Mouse (Mus musculus): Measurements from ENCODE around the gene Gm10073. TPM values are rescaled to one million over a fixed set of nuclear protein-coding genes. Genes with fewer than 3 reads are reported as not detected.
"Not testable (repeated sequence)": the region's sequence is repeated elsewhere in the genome, so short reads cannot be mapped to it uniquely, and the experiment has no call there.

Gene Gm10073
- total RNA-seq (2021) = 10 to 100 TPM; 87.0 to 90.7 TPM
- long read RNA-seq, partial matches to known transcripts = 0 of 1 reads
- long read RNA-seq, other reads (novel, unspliced or antisense) = 0 of 1 reads

- not testable (repeated sequence) for DNase-seq (ENCODE audit: low spot score in 2 of 2)
These were observed at the start of gene Gm10073 for GRCm38 (mm10) chr8:106573168-106573567. Gene Gm10073, minus strand, starts transcription at chr8:106573461.

DNA sequence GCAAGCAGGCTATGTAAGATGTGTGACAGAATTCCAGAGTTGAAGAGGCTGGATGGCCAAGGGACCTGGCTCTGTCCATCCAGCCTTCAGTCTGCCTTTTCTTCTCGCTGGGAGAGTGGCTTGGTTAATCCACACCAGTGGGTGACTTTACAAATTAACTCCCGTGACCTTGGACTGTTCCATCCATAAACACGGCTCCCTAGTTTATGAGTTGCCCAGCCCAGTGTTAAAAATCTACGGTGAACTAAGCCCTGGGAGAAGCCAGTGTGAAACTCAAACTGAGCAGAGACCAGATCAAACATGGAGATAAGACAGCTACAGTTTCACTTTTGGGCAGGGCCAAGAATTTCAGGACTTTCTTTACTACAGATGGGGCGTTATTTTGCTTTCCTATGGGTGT lies 49.8 kb upstream of the Gm10073 start:
- DNase-seq (ENCODE audit: low spot score in 2 of 2) = no peak

DNA sequence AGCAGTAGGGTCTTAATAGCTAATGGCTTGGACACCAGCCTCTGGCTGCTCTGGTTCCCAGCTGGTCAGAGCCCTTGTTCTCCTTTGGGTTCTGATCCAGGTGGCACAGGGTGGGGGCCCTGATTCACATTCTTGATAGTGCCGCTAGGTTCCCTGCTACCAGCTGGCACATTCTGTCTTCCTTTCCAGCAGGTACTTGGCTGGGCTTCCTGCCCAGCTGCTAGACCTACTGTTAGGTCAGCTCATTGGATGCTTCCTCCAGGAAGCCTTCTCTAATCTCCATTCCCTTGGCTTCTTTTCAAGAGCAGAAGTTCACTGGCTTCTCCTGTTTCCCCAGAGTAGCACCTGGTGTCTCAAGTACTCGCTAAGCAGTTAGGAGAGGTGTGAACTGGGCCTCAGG lies 47.2 kb upstream of the Gm10073 start:
- no peak for DNase-seq (ENCODE audit: low spot score in 2 of 2)

- peak in 1 of 2 experiments; percentile 9 for DNase-seq (ENCODE audit: low spot score in 2 of 2)
These were observed 46.4 kb upstream of the Gm10073 start for GRCm38 (mm10) chr8:106619549-106620245.

DNA sequence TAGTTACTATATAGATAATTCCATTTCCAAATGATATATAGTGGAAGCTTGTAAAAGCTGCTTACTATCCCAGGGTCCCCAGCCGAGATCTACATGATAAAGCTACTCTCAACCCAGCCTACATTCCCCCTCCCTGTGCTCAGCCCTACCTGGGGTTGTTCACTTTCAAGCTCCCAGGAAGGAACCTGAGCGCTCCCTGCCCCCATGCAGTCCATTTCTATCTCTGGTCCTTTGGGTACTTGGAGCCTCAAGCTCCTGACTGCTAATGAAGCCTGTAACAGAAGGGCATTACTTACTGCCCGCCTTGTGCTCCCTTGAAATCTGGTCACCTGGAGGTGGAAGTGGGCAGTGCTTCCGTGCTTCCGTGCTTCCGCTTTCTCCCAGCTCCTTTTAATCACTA lies 45.1 kb upstream of the Gm10073 start:
- no peak for DNase-seq (ENCODE audit: low spot score in 2 of 2)

DNA sequence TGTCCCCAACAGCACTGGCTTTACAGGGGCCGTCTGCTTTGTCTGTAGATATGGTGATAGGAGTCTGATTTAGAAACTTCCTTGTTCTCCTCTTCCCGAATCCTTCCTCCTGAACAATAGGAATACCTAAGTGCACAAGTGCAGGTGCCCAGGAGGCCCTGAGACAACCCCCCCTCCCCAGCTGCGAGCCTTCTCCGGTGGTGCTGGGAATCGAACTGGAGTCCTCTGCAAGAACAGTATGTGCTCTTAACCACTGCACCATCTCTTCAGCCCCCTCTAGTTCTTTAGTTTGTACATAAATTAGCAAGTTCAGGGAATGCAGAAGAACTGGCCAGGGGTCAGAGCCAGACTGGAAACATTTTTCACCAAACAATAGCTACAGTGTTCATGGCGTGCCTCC lies 44.6 kb upstream of the Gm10073 start:
- DNase-seq (ENCODE audit: low spot score in 2 of 2) = no peak

- no peak for DNase-seq (ENCODE audit: low spot score in 2 of 2)
These were observed 43.9 kb upstream of the Gm10073 start for GRCm38 (mm10) chr8:106617196-106617595.

DNA sequence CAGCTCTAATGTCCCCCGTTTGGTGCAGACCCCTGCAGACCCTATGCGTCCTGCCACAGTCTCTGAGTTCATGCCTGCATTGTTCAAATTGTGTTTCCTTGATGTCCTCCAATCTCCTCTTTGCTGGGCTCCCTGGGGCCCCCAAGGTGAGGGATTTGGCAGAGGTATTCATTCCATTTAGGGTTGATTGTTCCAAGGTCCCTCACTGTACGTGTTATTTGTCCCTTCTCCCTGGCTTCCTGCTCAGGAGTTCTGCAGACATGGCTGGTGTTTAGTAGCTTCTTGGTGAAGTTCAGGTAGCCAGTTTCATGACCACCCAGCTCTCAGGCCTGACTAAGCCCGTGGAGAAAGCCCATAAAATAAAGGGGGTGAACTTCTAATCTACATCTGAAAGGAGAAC lies 43.4 kb upstream of the Gm10073 start:
- no peak for DNase-seq (ENCODE audit: low spot score in 2 of 2)

DNA sequence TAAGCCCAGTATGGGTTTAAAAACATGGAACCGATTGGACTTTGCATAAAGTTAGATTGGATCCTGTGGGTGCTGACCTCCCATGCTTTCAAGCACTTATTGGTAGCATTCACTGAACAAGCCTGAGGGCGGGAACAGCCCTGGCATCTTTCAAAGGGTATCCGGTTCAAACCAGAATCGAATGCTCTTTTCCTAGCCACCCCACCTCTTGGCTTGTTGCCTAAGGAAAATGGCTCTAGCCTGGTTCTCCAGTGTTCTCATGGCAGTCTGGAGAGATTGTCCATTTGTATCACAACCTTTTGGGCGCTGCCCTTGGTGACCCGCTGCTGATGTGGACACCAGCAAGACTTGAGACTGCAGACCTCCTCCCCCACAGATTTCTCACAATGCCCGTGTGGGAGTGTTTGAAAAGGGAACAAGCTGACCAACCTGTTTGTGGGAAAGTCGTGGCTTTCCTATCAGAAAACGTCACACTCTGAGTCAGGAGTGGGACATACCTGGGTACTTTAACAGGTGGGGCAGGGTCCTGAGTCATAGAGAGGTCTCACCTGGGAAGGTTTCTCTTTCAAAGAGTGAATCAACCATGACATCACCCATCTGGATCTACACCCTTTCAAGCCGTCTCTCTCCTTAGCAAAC lies 42.5 kb upstream of the Gm10073 start:
- no peak for DNase-seq (ENCODE audit: low spot score in 2 of 2)

DNA sequence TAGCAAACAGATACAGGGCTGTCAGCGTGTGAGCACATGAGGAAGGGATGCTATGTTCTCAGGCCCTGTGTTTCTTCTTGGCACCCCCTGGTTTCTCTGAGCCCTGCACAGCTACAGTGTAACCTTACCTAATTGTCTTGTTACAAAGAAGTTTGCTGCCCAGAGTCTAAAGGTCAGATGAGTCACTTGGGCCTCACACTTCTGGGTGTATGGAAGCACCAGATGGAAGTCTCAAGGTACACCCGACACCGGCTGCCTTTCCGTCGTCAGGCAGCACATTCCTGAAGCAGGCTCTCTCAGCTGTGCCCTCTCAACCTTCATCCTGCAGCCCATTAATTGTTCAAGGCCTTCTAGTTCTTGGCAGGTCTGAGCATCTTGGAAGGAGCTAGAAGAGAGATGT lies 41.4 kb upstream of the Gm10073 start:
- DNase-seq (ENCODE audit: low spot score in 2 of 2) = no peak

DNA sequence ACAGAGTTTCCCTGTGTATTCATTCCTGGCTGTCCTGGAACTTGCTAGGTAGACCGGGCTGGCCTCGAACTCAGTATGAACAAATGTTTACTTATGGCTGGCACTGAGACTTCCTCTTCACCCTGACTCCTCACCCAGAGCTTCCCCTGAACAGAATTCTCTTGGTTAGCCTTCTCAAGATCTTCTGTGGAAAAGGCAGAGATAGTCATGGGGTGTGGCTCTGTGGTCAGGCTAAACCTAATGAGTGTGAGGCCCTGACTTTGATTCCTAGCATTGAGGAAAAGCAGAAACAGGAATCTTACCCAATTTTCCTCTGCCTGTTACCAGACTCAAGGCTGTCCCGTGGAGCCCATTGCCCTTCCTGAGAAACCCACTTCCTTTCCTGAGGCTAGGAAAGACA lies 38.8 kb upstream of the Gm10073 start:
- DNase-seq (ENCODE audit: low spot score in 2 of 2) = no peak

DNA sequence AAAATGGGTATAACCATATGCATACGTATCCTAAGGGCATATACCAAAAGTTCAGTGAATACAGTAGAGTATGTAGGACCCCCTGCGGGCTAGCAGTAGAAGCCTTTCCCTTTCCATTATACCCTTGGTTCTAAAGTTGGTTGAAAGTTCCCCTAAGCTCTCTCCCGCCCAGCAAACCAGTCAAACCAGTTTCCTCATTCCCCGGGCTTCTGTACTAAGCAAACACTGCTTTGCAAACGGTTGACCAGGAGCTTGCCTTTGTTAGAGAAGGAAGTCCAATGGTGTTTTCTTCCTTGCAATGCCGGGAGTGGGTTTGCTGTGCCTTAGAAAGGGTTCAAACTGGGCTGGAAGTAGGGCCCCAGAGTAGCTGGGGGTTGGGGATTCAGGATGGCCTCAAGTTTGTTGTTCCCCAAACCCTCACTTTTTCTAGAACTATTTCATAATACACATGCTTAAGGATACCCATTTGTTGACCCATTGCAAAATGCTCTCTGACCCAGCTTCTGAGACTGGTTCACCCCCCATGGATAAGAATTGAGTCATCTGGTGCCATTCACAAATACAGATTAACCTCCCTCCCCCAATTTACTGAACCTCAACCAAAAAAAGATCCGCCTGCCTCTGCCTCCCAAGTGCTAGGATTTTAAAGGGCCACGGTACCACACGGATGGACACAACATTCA lies 37.8 kb upstream of the Gm10073 start:
- DNase-seq (ENCODE audit: low spot score in 2 of 2) = no peak

- DNase-seq (ENCODE audit: low spot score in 2 of 2) = no peak
These were observed 36.0 kb upstream of the Gm10073 start for GRCm38 (mm10) chr8:106609076-106609903.

DNA sequence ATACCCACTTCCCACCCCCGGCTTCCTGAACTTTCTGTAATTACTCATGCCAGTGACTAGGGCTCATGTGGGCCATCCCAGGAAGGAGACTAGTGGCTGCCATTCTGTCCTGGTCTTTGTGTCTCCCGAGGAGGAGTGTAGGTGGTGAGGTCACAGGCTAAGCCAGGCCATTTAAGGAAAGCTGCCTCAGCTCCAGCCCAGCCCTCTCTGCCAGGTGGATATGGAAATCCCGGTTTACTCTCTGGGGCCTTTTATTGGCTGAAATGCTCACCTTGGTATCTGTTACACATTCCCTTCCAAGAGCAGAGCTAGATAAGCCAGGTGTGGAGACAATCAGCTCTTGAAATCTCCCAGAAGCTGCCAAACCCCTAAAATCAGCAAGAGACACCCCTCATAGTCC lies 35.2 kb upstream of the Gm10073 start:
- no peak for DNase-seq (ENCODE audit: low spot score in 2 of 2)

- not testable (repeated sequence) for DNase-seq (ENCODE audit: low spot score in 2 of 2)
These were observed 34.5 kb upstream of the Gm10073 start for GRCm38 (mm10) chr8:106607783-106608182.

- DNase-seq (ENCODE audit: low spot score in 2 of 2) = no peak
These were observed 33.4 kb upstream of the Gm10073 start for GRCm38 (mm10) chr8:106606601-106607145.

GRCm38 (mm10) chr8:106606121-106606520 lies 32.9 kb upstream of the Gm10073 start:
- no peak for DNase-seq (ENCODE audit: low spot score in 2 of 2)

DNA sequence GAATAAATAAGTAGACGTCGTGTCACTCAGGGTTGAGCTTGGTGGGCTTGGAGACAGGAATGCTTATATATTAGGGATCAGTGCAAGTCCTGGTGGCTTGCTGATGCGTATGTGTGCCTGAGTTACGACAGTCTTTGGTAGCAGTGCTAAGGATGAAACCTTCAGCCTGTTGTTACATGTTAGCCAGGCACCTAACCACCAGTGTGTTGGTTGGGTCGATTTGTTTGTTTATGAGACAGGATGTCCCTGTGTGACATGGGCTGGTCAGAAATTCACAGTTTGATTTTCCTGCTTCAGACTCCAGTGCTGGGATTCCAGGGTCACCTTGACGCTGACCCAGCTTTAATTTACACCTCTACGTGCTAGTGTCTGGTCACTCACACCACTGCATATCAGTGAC lies 32.4 kb upstream of the Gm10073 start:
- no peak for DNase-seq (ENCODE audit: low spot score in 2 of 2)

GRCm38 (mm10) chr8:106603933-106604332 lies 30.7 kb upstream of the Gm10073 start:
- no peak for DNase-seq (ENCODE audit: low spot score in 2 of 2)

DNA sequence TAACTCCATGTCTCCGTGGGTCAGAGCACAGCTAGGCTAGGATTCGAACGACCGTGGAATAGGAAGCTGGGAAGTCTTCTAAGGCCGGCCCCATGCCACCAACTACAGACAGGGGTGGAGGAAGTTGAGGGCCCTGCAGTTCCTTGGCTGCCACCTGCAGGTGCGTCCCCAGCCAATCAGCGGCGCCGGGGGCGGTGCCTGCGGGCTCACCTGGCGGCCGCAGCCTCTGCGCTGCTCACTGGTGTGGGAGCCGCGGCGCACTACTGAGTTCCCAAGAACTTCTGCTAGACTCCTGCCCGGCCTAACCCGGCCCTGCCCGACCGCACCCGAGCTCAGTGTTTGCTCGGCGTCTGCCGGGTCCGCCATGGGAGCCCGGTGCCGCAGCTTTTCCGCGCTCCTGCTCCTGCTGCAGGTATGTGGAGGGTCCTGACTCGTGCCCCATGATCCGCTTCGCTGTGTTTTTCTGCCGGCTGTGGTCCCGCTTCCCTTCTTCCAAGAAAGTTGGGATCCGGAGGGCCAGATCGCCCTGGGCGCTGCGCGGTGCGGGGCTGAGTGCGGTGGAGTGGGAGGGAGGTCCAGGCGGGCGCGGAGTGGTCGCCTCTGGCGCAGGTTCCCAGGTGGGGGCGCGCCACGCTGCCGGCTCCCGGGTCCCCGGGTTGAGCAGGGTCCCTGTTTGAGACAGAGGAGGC lies 30.0 kb upstream of the Gm10073 start, which contains the start of gene Cdh1:
Cdh1 (plus strand) TSS at position 221 of the 689 bp plus-strand sequence.
- peak in 1 of 2 experiments; percentile 11 for DNase-seq (ENCODE audit: low spot score in 2 of 2)

Data from layer of hippocampus, adult 18-20 months (tissue).